Comparison of ENCODE assay signal across 9 mouse cellular contexts in genomic region chr8:107980618-107981017, GRCm38 (mm10). TPM values are rescaled to one million over a fixed set of nuclear protein-coding genes. Genes with fewer than 3 reads are reported as not detected.
DNase-seq lines count a peak whose midpoint lies in the region; ATAC-seq lines count a peak whose summit lies in the region.
"Had no signal": no experiment of that assay in that cellular context is flagged by ENCODE, and none has a peak within 500 bp of the region (broad histone marks: within the 10 kb centered on the region; RNA-seq: fewer than 3 reads in every experiment).

No protein-coding gene starts in this region.

- H3K9me3 ChIP-seq in midbrain, embryonic 12.5 days = no peaks in the 10 kb centered on the region
- no peaks in the 10 kb centered on the region for H3K9me3 ChIP-seq in midbrain, embryonic 10.5 days (replicated peaks)
- no peaks in the 10 kb centered on the region for H3K9me3 ChIP-seq in embryonic facial prominence, embryonic 13.5 days
- no peaks in the 10 kb centered on the region for H3K9me3 ChIP-seq in liver, embryonic 13.5 days (replicated peaks)

- no peaks in the 10 kb centered on the region for H3K36me3 ChIP-seq in midbrain, embryonic 12.5 days
- no peaks in the 10 kb centered on the region for H3K36me3 ChIP-seq in midbrain, embryonic 10.5 days
- H3K36me3 ChIP-seq in embryonic facial prominence, embryonic 13.5 days = no peaks in the 10 kb centered on the region
- H3K36me3 ChIP-seq in liver, embryonic 13.5 days = no peaks in the 10 kb centered on the region

- H3K4me3 ChIP-seq in midbrain, embryonic 12.5 days = no peak overlapping the region
- no peak overlapping the region for H3K4me3 ChIP-seq in midbrain, embryonic 10.5 days
- H3K4me3 ChIP-seq in embryonic facial prominence, embryonic 13.5 days = no peak overlapping the region
- no peak overlapping the region for H3K4me3 ChIP-seq in liver, embryonic 13.5 days (replicated peaks)

- peaks cover 8% of the 10 kb centered on the region for H3K4me1 ChIP-seq in midbrain, embryonic 12.5 days
- no peaks in the 10 kb centered on the region; the same call in 1 of the 2 replicates for H3K4me1 ChIP-seq in midbrain, embryonic 10.5 days
- peaks cover 13% of the 10 kb centered on the region for H3K4me1 ChIP-seq in embryonic facial prominence, embryonic 13.5 days
- H3K4me1 ChIP-seq in liver, embryonic 13.5 days (replicated peaks) = no peaks in the 10 kb centered on the region

- H3K9ac ChIP-seq in midbrain, embryonic 12.5 days (replicated peaks) = no peak overlapping the region
- no peak overlapping the region for H3K9ac ChIP-seq in embryonic facial prominence, embryonic 13.5 days
- H3K9ac ChIP-seq in liver, embryonic 13.5 days = no peak overlapping the region

- H3K4me2 ChIP-seq in midbrain, embryonic 12.5 days (replicated peaks) = no peak overlapping the region
- H3K4me2 ChIP-seq in embryonic facial prominence, embryonic 13.5 days = peak overlapping the region; percentile 35
- H3K4me2 ChIP-seq in liver, embryonic 13.5 days = no peak overlapping the region
- H3K4me2 ChIP-seq: heart, embryonic 11.5 days had no signal

- H3K27ac ChIP-seq in midbrain, embryonic 12.5 days (replicated peaks) = peak overlapping the region; percentile 43
- H3K27ac ChIP-seq in midbrain, embryonic 10.5 days (replicated peaks) = no peak overlapping the region
- peak overlapping the region; percentile 39; the same call in 1 of the 2 replicates for H3K27ac ChIP-seq in embryonic facial prominence, embryonic 13.5 days
- H3K27ac ChIP-seq in liver, embryonic 13.5 days = no peak overlapping the region

- 0 out of 2 replicates have a peak, but pooled peaks cover 4% of the 10 kb centered on the region for H3K27me3 ChIP-seq in midbrain, embryonic 12.5 days
- no peaks in the 10 kb centered on the region for H3K27me3 ChIP-seq in midbrain, embryonic 10.5 days (ENCODE audit: low read depth, poor library complexity, severe bottlenecking)
- peaks cover 4% of the 10 kb centered on the region; the same call in 1 of the 2 replicates for H3K27me3 ChIP-seq in embryonic facial prominence, embryonic 13.5 days
- H3K27me3 ChIP-seq in liver, embryonic 13.5 days = no peaks in the 10 kb centered on the region

- ATAC-seq in midbrain, embryonic 12.5 days (ENCODE audit: low FRiP score, low read depth) = no peak
- no peak for ATAC-seq in embryonic facial prominence, embryonic 13.5 days (ENCODE audit: insufficient number of reproducible peaks, insufficient read depth, low FRiP score, low TSS enrichment, low read depth)
- 0 out of 2 replicates have a peak, but pooled peaks have one; percentile 53 for ATAC-seq in liver, embryonic 13.5 days (ENCODE audit: low read depth)

- 50% methylated on average over 10 of the region's 10 CpGs for WGBS in midbrain, embryonic 12.5 days
- WGBS in midbrain, embryonic 10.5 days = 79% methylated on average over 10 of the region's 10 CpGs
- WGBS in embryonic facial prominence, embryonic 13.5 days = 33% methylated on average over 10 of the region's 10 CpGs
- 42% methylated on average over 10 of the region's 10 CpGs for WGBS in liver, embryonic 13.5 days (ENCODE audit: insufficient replicate concordance)

- peak; percentile 19 for DNase-seq in adrenal gland, postnatal 14 days
- no peak for DNase-seq in adrenal gland, adult 18-20 months (ENCODE audit: low spot score in 2 of 2)
- DNase-seq in midbrain, embryonic 10.5 days (ENCODE audit: low spot score) = no peak
- DNase-seq in liver, embryonic 13.5 days = peak; percentile 4
- no peak for DNase-seq in testis, postnatal 14 days (ENCODE audit: low spot score)
- no peak for DNase-seq in gastrocnemius, adult 8-10 months (ENCODE audit: low spot score in 2 of 2)

RNA-seq across cellular contexts. Expression of gene Zfhx3, which starts 38.2 kb away (rescaled TPM):
- total RNA-seq in adrenal gland, postnatal 14 days (2021) = 36.2 and 43.5 TPM in 2 replicates
- 10 to 100 TPM; 36.9 to 38.6 TPM for total RNA-seq in adrenal gland, adult 18-20 months (2021)
- polyA plus RNA-seq in midbrain, embryonic 12.5 days (2016; fragmentation: Nextera tagmentation; extraction: Ambion mirVana) = 48.9 and 52.0 TPM in 2 replicates
- polyA plus RNA-seq in midbrain, embryonic 10.5 days (2016; fragmentation: Nextera tagmentation; extraction: Ambion mirVana) = 14.4 and 17.7 TPM in 2 replicates
- polyA plus RNA-seq in embryonic facial prominence, embryonic 13.5 days (2015; fragmentation: Nextera tagmentation; extraction: Ambion mirVana) = 29.9 and 31.2 TPM in 2 replicates
- polyA plus RNA-seq in liver, embryonic 13.5 days (2015; fragmentation: Nextera tagmentation; extraction: Ambion mirVana) = 1.0 and 1.3 TPM in 2 replicates
- 10 to 100 TPM; 20.0 to 21.5 (median 21.0) TPM for total RNA-seq in gastrocnemius, adult 8-10 months (2022)

Comparison
In these comparisons a context has a peak if more than half of its experiments do, and no peak if none do; other contexts are left out.
1. DNase-seq: peak in adrenal gland, postnatal 14 days (single experiment) and liver, embryonic 13.5 days (single experiment); none in adrenal gland, adult 18-20 months (0 of 2), midbrain, embryonic 10.5 days (single experiment), testis, postnatal 14 days (single experiment) and gastrocnemius, adult 8-10 months (0 of 2).
2. H3K27ac ChIP-seq: peak in midbrain, embryonic 12.5 days (single experiment) and embryonic facial prominence, embryonic 13.5 days (single experiment); none in midbrain, embryonic 10.5 days (single experiment) and liver, embryonic 13.5 days (single experiment).